Mouse (Mus musculus): ENCODE data around the gene Cntrob. TPM values are rescaled to one million over a fixed set of nuclear protein-coding genes. Genes with fewer than 3 reads are reported as not detected.
"Not testable (repeated sequence)": the region's sequence is repeated elsewhere in the genome, so short reads cannot be mapped to it uniquely, and the experiment has no call there.

Cntrob gene
- polyA plus RNA-seq, 1 experiment, result 9.2 TPM

DNA sequence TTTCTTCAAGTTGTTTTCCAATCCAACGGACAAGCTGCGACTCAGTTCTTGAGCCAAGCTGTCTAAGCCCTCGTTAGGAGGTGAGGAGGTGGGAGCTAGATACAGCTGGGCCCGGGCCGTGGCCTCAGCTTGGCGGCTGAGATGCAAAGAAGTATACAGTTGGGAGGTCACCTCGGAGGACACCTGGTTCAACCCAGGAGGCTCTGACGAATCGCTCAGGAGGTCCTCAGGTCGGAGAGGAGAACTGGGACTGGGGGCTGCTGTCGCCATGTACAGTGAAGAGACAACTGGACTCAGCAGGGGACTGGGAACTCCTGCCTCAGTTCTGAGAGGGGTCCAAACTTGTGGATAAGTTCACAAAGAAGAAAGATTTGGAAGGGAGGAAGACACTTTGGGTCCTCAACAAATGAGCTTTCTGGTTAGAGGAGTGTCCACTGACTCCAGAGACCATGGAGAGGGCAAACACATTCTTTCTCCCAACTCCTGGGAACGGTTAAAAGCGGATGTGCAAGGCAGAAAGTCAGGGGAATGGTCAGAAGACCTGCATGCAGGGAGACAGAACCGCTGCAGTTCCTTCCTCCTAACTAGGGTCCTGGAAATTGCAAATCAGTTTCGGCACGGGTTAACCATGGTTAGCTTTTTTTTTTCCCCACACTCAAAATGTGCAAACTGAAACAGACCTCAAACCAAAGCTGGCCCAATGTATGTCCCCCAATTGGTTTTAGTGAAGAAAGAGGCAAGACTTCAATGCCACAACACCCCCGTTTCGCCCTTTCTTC lies 693 bp downstream of the Cntrob start:
- Histone ChIP-seq H3K4me1 (ENCODE audit: control insufficient read depth, insufficient read depth, insufficient read length) (peaks cover 14% of the 10 kb centered on the region), H3K36me3 (ENCODE audit: control insufficient read depth, insufficient read depth, low read length) (no peaks in the 10 kb centered on the region), H3K27me3 (ENCODE audit: control insufficient read depth, insufficient read depth, low read length) (peaks cover 7% of the 10 kb centered on the region), H3K27ac (ENCODE audit: insufficient read depth, low read length) (peak overlapping the region; percentile 64; the same call in 1 of the 2 replicates), H3K4me3 (ENCODE audit: extremely low read depth, insufficient read depth, insufficient read length) (peak overlapping the region; percentile 66; the same call in 1 of the 2 replicates)
- DNase-seq (ENCODE audit: low read depth in 1 of 2, low spot score in 2 of 2), result no peak
- no peak for TF ChIP-seq POLR2A (IDR thresholded peaks at IDR 0.05; ENCODE audit: low read depth, low read length)
- no peak for TF ChIP-seq CTCF (IDR thresholded peaks at IDR 0.05; ENCODE audit: extremely low read depth, insufficient read depth, insufficient read length, insufficient replicate concordance)
- 14% methylated on average over 18 of the region's 18 CpGs for WGBS

DNA sequence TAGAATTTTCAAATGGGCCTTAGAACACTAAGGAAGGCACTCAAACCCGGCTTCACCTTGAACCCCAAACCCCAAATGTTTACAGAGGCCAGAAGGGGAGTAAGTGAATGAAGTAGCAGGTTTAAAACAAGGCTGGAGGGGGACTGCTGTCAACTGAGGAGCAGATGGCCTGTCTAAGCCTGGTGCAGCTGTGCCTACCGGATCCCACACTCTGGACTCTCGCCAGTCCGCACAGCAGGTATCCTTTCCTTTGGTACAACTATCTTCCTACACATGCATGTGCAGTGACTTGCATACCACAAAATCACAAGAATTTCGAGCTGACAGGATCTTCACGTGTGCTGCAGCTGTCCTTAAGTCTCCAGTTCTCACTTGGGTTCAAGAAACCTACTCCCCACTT lies 1.6 kb downstream of the Cntrob start:
- DNase-seq (ENCODE audit: low read depth in 1 of 2, low spot score in 2 of 2), result no peak
- H3K27ac ChIP-seq (ENCODE audit: insufficient read depth, low read length), result no peak overlapping the region
- peaks cover 1% of the 10 kb centered on the region; the same call in 1 of the 2 replicates for H3K36me3 ChIP-seq (ENCODE audit: control insufficient read depth, insufficient read depth, low read length)
- no peak overlapping the region for H3K4me3 ChIP-seq (ENCODE audit: extremely low read depth, insufficient read depth, insufficient read length)
- TF ChIP-seq CTCF (IDR thresholded peaks at IDR 0.05; ENCODE audit: extremely low read depth, insufficient read depth, insufficient read length, insufficient replicate concordance) (no peak), POLR2A (IDR thresholded peaks at IDR 0.05; ENCODE audit: low read depth, low read length) (no peak)
- peaks cover 7% of the 10 kb centered on the region for H3K27me3 ChIP-seq (ENCODE audit: control insufficient read depth, insufficient read depth, low read length)
- 57% methylated on average over 6 of the region's 6 CpGs for WGBS
- H3K4me1 ChIP-seq (ENCODE audit: control insufficient read depth, insufficient read depth, insufficient read length), result peaks cover 14% of the 10 kb centered on the region

DNA sequence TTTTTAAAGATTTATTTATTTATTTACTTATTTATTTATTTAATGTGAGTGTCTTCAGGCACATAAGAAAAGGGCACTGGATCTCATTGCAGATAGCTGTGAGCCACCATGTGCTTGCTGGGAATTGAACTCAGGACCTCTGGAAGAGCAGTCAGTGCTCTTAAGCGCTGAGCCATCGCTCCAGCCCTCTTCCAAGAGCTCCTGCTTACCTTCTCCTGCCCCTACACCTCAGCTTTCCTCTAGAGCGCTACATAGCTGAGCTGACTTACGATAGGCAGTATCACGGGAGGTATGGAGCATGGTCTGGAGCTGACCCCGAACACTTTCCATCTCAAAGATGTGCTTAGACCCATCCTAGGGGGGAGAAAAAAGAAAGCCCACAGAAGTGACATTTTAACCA lies 2.0 kb downstream of the Cntrob start:
- 97% methylated on average over 6 of the region's 6 CpGs for WGBS
- TF ChIP-seq CTCF (IDR thresholded peaks at IDR 0.05; ENCODE audit: extremely low read depth, insufficient read depth, insufficient read length, insufficient replicate concordance), result no peak
- TF ChIP-seq POLR2A (IDR thresholded peaks at IDR 0.05; ENCODE audit: low read depth, low read length), result no peak
- no peak for DNase-seq (ENCODE audit: low read depth in 1 of 2, low spot score in 2 of 2)
- Histone ChIP-seq H3K27ac (ENCODE audit: insufficient read depth, low read length) (no peak overlapping the region), H3K27me3 (ENCODE audit: control insufficient read depth, insufficient read depth, low read length) (peaks cover 4% of the 10 kb centered on the region; the same call in 1 of the 2 replicates), H3K36me3 (ENCODE audit: control insufficient read depth, insufficient read depth, low read length) (peaks cover 1% of the 10 kb centered on the region; the same call in 1 of the 2 replicates), H3K4me3 (ENCODE audit: extremely low read depth, insufficient read depth, insufficient read length) (no peak overlapping the region), H3K4me1 (ENCODE audit: control insufficient read depth, insufficient read depth, insufficient read length) (peaks cover 14% of the 10 kb centered on the region)

DNA sequence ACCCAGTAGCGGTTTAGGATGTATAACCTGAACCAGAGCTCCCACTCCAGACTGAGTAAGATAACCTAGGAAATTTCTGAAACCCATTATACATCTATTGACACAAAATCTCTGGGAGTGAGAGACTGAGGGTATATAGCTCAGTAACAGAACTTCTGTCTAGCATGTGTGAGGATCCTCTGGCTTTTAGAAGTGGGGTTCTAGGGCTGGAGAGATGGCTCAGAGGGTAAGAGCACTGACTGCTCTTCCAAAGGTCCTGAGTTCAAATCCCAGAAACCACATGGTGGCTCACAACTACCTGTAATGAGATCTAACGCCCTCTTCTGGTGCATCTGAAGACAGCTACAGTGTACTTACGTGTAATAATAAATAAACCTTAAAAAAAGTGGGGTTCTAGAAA lies 5.6 kb downstream of the Cntrob start:
- not testable (repeated sequence) for H3K36me3 ChIP-seq (ENCODE audit: control insufficient read depth, insufficient read depth, low read length); DNase-seq (ENCODE audit: low read depth in 1 of 2, low spot score in 2 of 2); H3K27ac ChIP-seq (ENCODE audit: insufficient read depth, low read length); H3K4me3 ChIP-seq (ENCODE audit: extremely low read depth, insufficient read depth, insufficient read length); H3K4me1 ChIP-seq (ENCODE audit: control insufficient read depth, insufficient read depth, insufficient read length); H3K27me3 ChIP-seq (ENCODE audit: control insufficient read depth, insufficient read depth, low read length)
- WGBS, result 87% methylated on average over 3 of the region's 3 CpGs

DNA sequence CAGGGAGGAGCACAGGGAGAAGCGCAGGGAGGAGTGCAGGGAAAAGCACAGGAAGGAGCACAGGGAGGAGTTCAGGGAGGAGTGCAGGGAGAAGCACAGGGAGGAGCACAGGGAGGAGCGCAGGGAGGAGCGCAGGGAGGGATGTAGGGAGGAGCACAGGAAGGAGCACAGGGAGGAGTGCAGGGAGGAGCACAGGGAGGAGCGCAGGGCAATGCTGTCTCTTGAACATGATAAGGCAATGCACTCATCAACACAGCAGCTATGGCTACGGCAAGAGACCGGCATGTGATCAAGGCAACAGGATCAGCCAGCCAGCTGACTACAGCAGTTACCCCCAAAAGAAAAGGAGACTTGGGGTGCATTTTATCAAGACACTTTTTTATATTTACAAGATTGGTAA lies 7.2 kb downstream of the Cntrob start:
- Histone ChIP-seq H3K27ac (ENCODE audit: insufficient read depth, low read length) (no peak overlapping the region), H3K4me3 (ENCODE audit: extremely low read depth, insufficient read depth, insufficient read length) (no peak overlapping the region), H3K36me3 (ENCODE audit: control insufficient read depth, insufficient read depth, low read length) (peaks cover 1% of the 10 kb centered on the region; the same call in 1 of the 2 replicates), H3K4me1 (ENCODE audit: control insufficient read depth, insufficient read depth, insufficient read length) (no peaks in the 10 kb centered on the region), H3K27me3 (ENCODE audit: control insufficient read depth, insufficient read depth, low read length) (no peaks in the 10 kb centered on the region)
- 96% methylated on average over 6 of the region's 6 CpGs for WGBS
- DNase-seq (ENCODE audit: low read depth in 1 of 2, low spot score in 2 of 2), result no peak
- TF ChIP-seq POLR2A (IDR thresholded peaks at IDR 0.05; ENCODE audit: low read depth, low read length) (no peak), CTCF (IDR thresholded peaks at IDR 0.05; ENCODE audit: extremely low read depth, insufficient read depth, insufficient read length, insufficient replicate concordance) (no peak)

DNA sequence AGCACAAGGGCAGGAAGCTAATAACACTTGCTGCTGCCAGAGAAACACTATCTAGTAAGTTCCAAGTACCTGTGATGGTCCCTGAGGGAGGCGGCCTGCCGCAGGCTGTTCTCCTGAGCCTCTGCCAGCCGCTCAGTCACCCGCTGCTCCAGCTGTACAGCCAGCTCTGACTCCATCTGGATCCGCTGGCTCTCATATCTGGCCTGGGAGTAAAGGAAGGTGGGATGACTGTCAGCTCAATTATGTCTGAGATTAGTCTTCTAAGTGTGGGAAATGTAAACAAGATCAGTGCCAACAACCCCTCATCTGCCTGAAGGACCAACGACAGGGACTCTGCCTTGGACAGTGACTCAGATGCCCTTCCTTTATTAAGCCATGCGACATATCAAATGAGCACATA lies 12.3 kb downstream of the Cntrob start:
- no peaks in the 10 kb centered on the region for H3K4me1 ChIP-seq (ENCODE audit: control insufficient read depth, insufficient read depth, insufficient read length)
- TF ChIP-seq CTCF (IDR thresholded peaks at IDR 0.05; ENCODE audit: extremely low read depth, insufficient read depth, insufficient read length, insufficient replicate concordance), result no peak
- TF ChIP-seq POLR2A (IDR thresholded peaks at IDR 0.05; ENCODE audit: low read depth, low read length), result no peak
- no peaks in the 10 kb centered on the region for H3K27me3 ChIP-seq (ENCODE audit: control insufficient read depth, insufficient read depth, low read length)
- H3K27ac ChIP-seq (ENCODE audit: insufficient read depth, low read length), result no peak overlapping the region
- no peak overlapping the region for H3K4me3 ChIP-seq (ENCODE audit: extremely low read depth, insufficient read depth, insufficient read length)
- peaks cover 13% of the 10 kb centered on the region for H3K36me3 ChIP-seq (ENCODE audit: control insufficient read depth, insufficient read depth, low read length)
- 95% methylated on average over 7 of the region's 7 CpGs for WGBS
- no peak for DNase-seq (ENCODE audit: low read depth in 1 of 2, low spot score in 2 of 2)

DNA sequence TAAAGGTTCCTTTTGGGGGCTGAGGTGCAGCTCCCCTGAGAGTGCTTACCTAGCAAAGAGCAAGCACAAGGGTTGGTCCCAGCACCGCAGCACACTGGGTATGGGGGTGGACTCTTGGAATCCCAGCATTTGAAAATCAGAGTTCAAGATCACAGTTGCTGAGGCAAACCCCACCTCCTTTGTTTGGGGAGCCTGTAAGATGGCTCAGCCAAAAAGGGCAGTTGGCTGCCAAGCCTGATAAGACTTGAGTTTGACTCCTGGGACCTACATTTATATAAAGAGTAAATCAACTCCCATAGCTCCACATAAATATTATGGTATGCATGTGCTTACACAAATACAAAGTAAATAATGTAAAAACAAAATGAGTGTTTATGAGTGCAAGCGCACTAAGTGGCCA lies 17.5 kb downstream of the Cntrob start:
- WGBS, result 90% methylated on average over 2 of the region's 2 CpGs
- Histone ChIP-seq H3K27me3 (ENCODE audit: control insufficient read depth, insufficient read depth, low read length) (no peaks in the 10 kb centered on the region), H3K4me3 (ENCODE audit: extremely low read depth, insufficient read depth, insufficient read length) (no peak overlapping the region), H3K27ac (ENCODE audit: insufficient read depth, low read length) (no peak overlapping the region), H3K4me1 (ENCODE audit: control insufficient read depth, insufficient read depth, insufficient read length) (no peaks in the 10 kb centered on the region; the same call in 1 of the 2 replicates), H3K36me3 (ENCODE audit: control insufficient read depth, insufficient read depth, low read length) (peaks cover 16% of the 10 kb centered on the region)
- TF ChIP-seq CTCF (IDR thresholded peaks at IDR 0.05; ENCODE audit: extremely low read depth, insufficient read depth, insufficient read length, insufficient replicate concordance), result no peak
- no peak for TF ChIP-seq POLR2A (IDR thresholded peaks at IDR 0.05; ENCODE audit: low read depth, low read length)
- no peak for DNase-seq (ENCODE audit: low read depth in 1 of 2, low spot score in 2 of 2)

All from spleen, adult 2 months (tissue).